Mouse (Mus musculus): ENCODE measurements at regions not wholly inside any gene's neighbourhood (a gene's known extent, or its start where the extent isn't known, plus 50 kb on each side); places are given as distances from the start of the nearest gene placed in this dataset.

- no peak for DNase-seq (ENCODE audit: low read depth, low spot score)
These were observed 82.2 kb downstream of the Rap2a start for GRCm38 (mm10) chr14:120560416-120560815.

- DNase-seq (ENCODE audit: low read depth, low spot score), result no peak
These were observed 82.7 kb downstream of the Rap2a start for GRCm38 (mm10) chr14:120560987-120561386.

- DNase-seq (ENCODE audit: low read depth, low spot score), result no peak
These were observed 88.7 kb downstream of the Rap2a start for GRCm38 (mm10) chr14:120566945-120567344.

- no peak for DNase-seq (ENCODE audit: low read depth, low spot score)
These were observed 89.8 kb downstream of the Rap2a start for GRCm38 (mm10) chr14:120568054-120568453.

- DNase-seq (ENCODE audit: low read depth, low spot score), result no peak
These were observed 94.0 kb downstream of the Rap2a start for GRCm38 (mm10) chr14:120572238-120572637.

- DNase-seq (ENCODE audit: low read depth, low spot score), result no peak
These were observed 97.0 kb downstream of the Rap2a start for GRCm38 (mm10) chr14:120575202-120575601.

GRCm38 (mm10) chr14:120578352-120579080 lies 100.3 kb downstream of the Rap2a start:
- DNase-seq (ENCODE audit: low read depth, low spot score), result no peak

- DNase-seq (ENCODE audit: low read depth, low spot score), result no peak
These were observed 105.6 kb downstream of the Rap2a start for GRCm38 (mm10) chr14:120583807-120584206.

GRCm38 (mm10) chr14:120592191-120592590 lies 113.9 kb downstream of the Rap2a start:
- no peak for DNase-seq (ENCODE audit: low read depth, low spot score)

GRCm38 (mm10) chr14:120600414-120600935 lies 122.2 kb downstream of the Rap2a start:
- no peak for DNase-seq (ENCODE audit: low read depth, low spot score)

- DNase-seq (ENCODE audit: low read depth, low spot score), result no peak
These were observed 123.3 kb downstream of the Rap2a start for GRCm38 (mm10) chr14:120601510-120601909.

- DNase-seq (ENCODE audit: low read depth, low spot score), result no peak
These were observed 125.7 kb downstream of the Rap2a start for GRCm38 (mm10) chr14:120603849-120604492.

GRCm38 (mm10) chr14:120607801-120608200 lies 129.6 kb downstream of the Rap2a start:
- no peak for DNase-seq (ENCODE audit: low read depth, low spot score)

GRCm38 (mm10) chr14:120611311-120611710 lies 133.1 kb downstream of the Rap2a start:
- DNase-seq (ENCODE audit: low read depth, low spot score), result no peak

- DNase-seq (ENCODE audit: low read depth, low spot score), result peak; percentile 14
These were observed 148.1 kb downstream of the Rap2a start for GRCm38 (mm10) chr14:120626223-120626935.

- DNase-seq (ENCODE audit: low read depth, low spot score), result no peak
These were observed 148.7 kb downstream of the Rap2a start for GRCm38 (mm10) chr14:120626936-120627277.

- DNase-seq (ENCODE audit: low read depth, low spot score), result no peak
These were observed 154.5 kb downstream of the Rap2a start for GRCm38 (mm10) chr14:120632771-120633170.

GRCm38 (mm10) chr14:120636726-120637400 lies 158.6 kb downstream of the Rap2a start:
- no peak for DNase-seq (ENCODE audit: low read depth, low spot score)

- DNase-seq (ENCODE audit: low read depth, low spot score), result no peak
These were observed 159.4 kb downstream of the Rap2a start for GRCm38 (mm10) chr14:120637486-120638125.

GRCm38 (mm10) chr14:120642591-120642990 lies 164.3 kb downstream of the Rap2a start:
- no peak for DNase-seq (ENCODE audit: low read depth, low spot score)

- DNase-seq (ENCODE audit: low read depth, low spot score), result no peak
These were observed 173.8 kb downstream of the Rap2a start for GRCm38 (mm10) chr14:120652034-120652433.
